In genomic region chr6:120065552-120066177, GRCm38 (mm10) we compare ENCODE assay signal across 21 mouse cellular contexts. TPM values are rescaled to one million over a fixed set of nuclear protein-coding genes. Genes with fewer than 3 reads are reported as not detected.
DNase-seq lines count a peak whose midpoint lies in the region; ATAC-seq and TF ChIP-seq lines count a peak whose summit lies in the region.
"Had no signal": no experiment of that assay in that cellular context is flagged by ENCODE, and none has a peak within 500 bp of the region (broad histone marks: within the 10 kb centered on the region; RNA-seq: fewer than 3 reads in every experiment).

No protein-coding gene starts in this region.

- no peaks in the 10 kb centered on the region for H3K9me3 ChIP-seq in liver, embryonic 11.5 days (ENCODE audit: control insufficient read depth, low read length)
- H3K9me3 ChIP-seq in liver, postnatal 0 days (ENCODE audit: low read length), result no peaks in the 10 kb centered on the region
- H3K9me3 ChIP-seq: forebrain, embryonic 12.5 days; heart, embryonic 12.5 days; midbrain, embryonic 12.5 days; neural tube, embryonic 12.5 days had no signal

- 44% methylated on average over 6 of the region's 6 CpGs for WGBS in liver, embryonic 11.5 days
- 49% methylated on average over 6 of the region's 6 CpGs for WGBS in liver, postnatal 0 days (ENCODE audit: insufficient replicate concordance)

- H3K4me2 ChIP-seq in liver, embryonic 11.5 days, result no peak overlapping the region
- H3K4me2 ChIP-seq in liver, postnatal 0 days (ENCODE audit: low read depth, low read length), result no peak overlapping the region
- H3K4me2 ChIP-seq: forebrain, embryonic 12.5 days; heart, embryonic 12.5 days; hindbrain, embryonic 14.5 days; lung, embryonic 14.5 days; midbrain, embryonic 12.5 days; neural tube, embryonic 12.5 days had no signal

- H3K4me3 ChIP-seq in liver, embryonic 11.5 days (ENCODE audit: low read depth, low read length), result no peak overlapping the region
- H3K4me3 ChIP-seq in liver, postnatal 0 days (ENCODE audit: low read depth, low read length), result no peak overlapping the region
- H3K4me3 ChIP-seq: forebrain, embryonic 12.5 days; heart, embryonic 12.5 days; midbrain, embryonic 12.5 days; neural tube, embryonic 12.5 days had no signal

- H3K27ac ChIP-seq in liver, embryonic 11.5 days (ENCODE audit: low read depth, low read length), result no peak overlapping the region
- H3K27ac ChIP-seq in liver, postnatal 0 days (ENCODE audit: low read depth), result no peak overlapping the region
- H3K27ac ChIP-seq: forebrain, embryonic 12.5 days; hindbrain, embryonic 14.5 days; midbrain, embryonic 12.5 days; neural tube, embryonic 12.5 days had no signal

- no peaks in the 10 kb centered on the region for H3K36me3 ChIP-seq in liver, embryonic 11.5 days (ENCODE audit: control insufficient read depth, insufficient read depth, low read length)
- H3K36me3 ChIP-seq in liver, postnatal 0 days (replicated peaks; ENCODE audit: insufficient read depth, low read length), result no peaks in the 10 kb centered on the region
- H3K36me3 ChIP-seq: forebrain, embryonic 12.5 days; heart, embryonic 12.5 days; midbrain, embryonic 12.5 days; neural tube, embryonic 12.5 days had no signal

- TF ChIP-seq EP300 in liver, postnatal 0 days (IDR thresholded peaks at IDR 0.05; ENCODE audit: low read depth), result no peak

- H3K27me3 ChIP-seq in liver, embryonic 11.5 days (replicated peaks; ENCODE audit: control insufficient read depth, insufficient read depth, low read length), result no peaks in the 10 kb centered on the region
- H3K27me3 ChIP-seq in liver, postnatal 0 days (ENCODE audit: insufficient read depth, low read length), result no peaks in the 10 kb centered on the region
- H3K27me3 ChIP-seq: forebrain, embryonic 12.5 days; heart, embryonic 12.5 days; midbrain, embryonic 12.5 days; neural tube, embryonic 12.5 days had no signal

- TF ChIP-seq CTCF in liver, postnatal 0 days (IDR thresholded peaks at IDR 0.05; ENCODE audit: low read depth), result no peak

- no peaks in the 10 kb centered on the region for H3K4me1 ChIP-seq in liver, embryonic 11.5 days (replicated peaks; ENCODE audit: control insufficient read depth, insufficient read depth, low read length)
- H3K4me1 ChIP-seq in liver, postnatal 0 days (ENCODE audit: insufficient read depth), result no peaks in the 10 kb centered on the region
- H3K4me1 ChIP-seq: forebrain, embryonic 12.5 days; heart, embryonic 12.5 days; midbrain, embryonic 12.5 days; neural tube, embryonic 12.5 days had no signal

- no peak overlapping the region for H3K9ac ChIP-seq in liver, embryonic 11.5 days (ENCODE audit: low read depth, low read length)
- no peak overlapping the region for H3K9ac ChIP-seq in liver, postnatal 0 days (replicated peaks)
- H3K9ac ChIP-seq: forebrain, embryonic 12.5 days; heart, embryonic 12.5 days; hindbrain, embryonic 14.5 days; lung, embryonic 14.5 days; midbrain, embryonic 12.5 days; neural tube, embryonic 12.5 days had no signal

- DNase-seq in liver, embryonic 11.5 days (ENCODE audit: low spot score), result no peak
- DNase-seq in liver, postnatal 0 days, result no peak
- peak; percentile 77 for DNase-seq in ES-CJ7 (ENCODE audit: low read depth, low spot score)
- peak; percentile 78 for DNase-seq in induced T-regulatory cell, adult 2 months (ENCODE audit: low read depth)
- peak; percentile 42 for DNase-seq in thymus, postnatal 25 days
- no peak for DNase-seq in yolk sac, embryonic 10.5 days (ENCODE audit: low spot score)
- no peak for DNase-seq in right cerebral cortex, adult 18-20 months
- no peak for DNase-seq in kidney, postnatal 14 days
- DNase-seq: cerebellum, adult 8-10 months; gastrocnemius, postnatal 10 days; lung, embryonic 14.5 days; lung, postnatal 4 days had no signal

- ATAC-seq in liver, embryonic 11.5 days (replicated peaks; ENCODE audit: low FRiP score), result peak; percentile 64; the same call in 1 of the 2 replicates
- ATAC-seq in liver, postnatal 0 days, result no peak
- ATAC-seq: intestine, postnatal 0 days had no signal

RNA-seq across cellular contexts. Expression of gene Wnk1, which starts 27.2 kb away (rescaled TPM):
- polyA plus RNA-seq in liver, embryonic 11.5 days (2014; fragmentation: Nextera tagmentation; extraction: Ambion mirVana), result 46.6 and 55.2 TPM in 2 replicates
- 26.6 and 27.5 TPM in 2 replicates for polyA plus RNA-seq in liver, postnatal 0 days (2015; fragmentation: Nextera tagmentation; extraction: Ambion mirVana)

RNA-seq across cellular contexts. Expression of gene Ninj2, which starts 27.5 kb away (rescaled TPM):
- polyA plus RNA-seq in liver, embryonic 11.5 days (2014; fragmentation: Nextera tagmentation; extraction: Ambion mirVana), result not detected in 2 replicates
- 0.31 TPM in 1 of 2 replicates, not detected in the other for polyA plus RNA-seq in liver, postnatal 0 days (2015; fragmentation: Nextera tagmentation; extraction: Ambion mirVana)
- polyA plus RNA-seq: embryonic facial prominence, embryonic 11.5 days; forebrain, embryonic 12.5 days; heart, embryonic 12.5 days; hindbrain, embryonic 14.5 days; intestine, postnatal 0 days; liver, adult 2 months; midbrain, embryonic 12.5 days; neural tube, embryonic 12.5 days; small intestine, adult 2 months had no signal

Comparison
In these comparisons a context has a peak if more than half of its experiments do, and no peak if none do; other contexts are left out.
1. DNase-seq: peak in ES-CJ7 (single experiment), induced T-regulatory cell, adult 2 months (single experiment) and thymus, postnatal 25 days (single experiment); none in liver, embryonic 11.5 days (single experiment), liver, postnatal 0 days (single experiment), yolk sac, embryonic 10.5 days (single experiment), right cerebral cortex, adult 18-20 months (single experiment) and kidney, postnatal 14 days (single experiment).